Mouse (Mus musculus) CH12.LX (cell line): ENCODE data around the gene Adamts14. TPM values are rescaled to one million over a fixed set of nuclear protein-coding genes. Genes with fewer than 3 reads are reported as not detected.

Source experiments
- DNase-seq: peaks from one replicate; pipeline ENCODE4 v3.0.0-alpha.2; 2013; ENCODE audit errors: extremely low read depth
- H3K27ac ChIP-seq: 2 replicates; pipeline ENCODE4 v1.5.1; 2012; ENCODE audit warnings: low read depth, mild to moderate bottlenecking, control low read depth, moderate library complexity; ENCODE audit not compliant: insufficient read depth
- H3K27me3 ChIP-seq: replicated peaks from 2 replicates; pipeline ENCODE3; 2012; ENCODE audit warnings: inconsistent platforms
- H3K36me3 ChIP-seq, 2 experiments: replicated peaks in 1 of 2; 2 replicates each; pipeline versions ENCODE3 to v1.6.1; 2012; ENCODE audit warnings: inconsistent platforms in 1 of 2, low read length in 1 of 2, mild to moderate bottlenecking in 1 of 2, mixed read lengths in 1 of 2, moderate library complexity in 1 of 2; ENCODE audit not compliant: control insufficient read depth in 1 of 2, insufficient read depth in 1 of 2
- H3K4me1 ChIP-seq, 2 experiments: 2 replicates each; pipeline ENCODE4 v1.6.1; 2012; ENCODE audit warnings: inconsistent platforms in 1 of 2, moderate library complexity in 1 of 2; ENCODE audit not compliant: insufficient read depth in 2 of 2, control insufficient read depth in 1 of 2
- H3K4me2 ChIP-seq: 2 replicates; pipeline ENCODE4 v1.6.1; 2012; ENCODE audit warnings: low read depth, mild to moderate bottlenecking, control low read depth; ENCODE audit not compliant: poor library complexity, insufficient read depth, severe bottlenecking
- H3K4me3 ChIP-seq, 3 experiments: fragments of 150-350 bp in 1 of 3; sonication (generic) in 1 of 3; replicated peaks in 1 of 3; 2 replicates each; pipeline versions ENCODE3 to v1.5.1; 2011 to 2012; ENCODE audit warnings: low read depth in 2 of 3, low read length in 2 of 3, mild to moderate bottlenecking in 2 of 3, moderate library complexity in 2 of 3, control low read depth in 1 of 3, improper control_type of control experiment in 1 of 3, inconsistent platforms in 1 of 3, mixed read lengths in 1 of 3; ENCODE audit not compliant: poor library complexity in 1 of 3
- H3K79me2 ChIP-seq: replicated peaks from 2 replicates; pipeline ENCODE4 v1.6.1; 2012; ENCODE audit warnings: mild to moderate bottlenecking, moderate library complexity; ENCODE audit not compliant: control insufficient read depth, poor library complexity, insufficient read depth, severe bottlenecking; ENCODE audit errors: extremely low read depth
- H3K9ac ChIP-seq: 2 replicates; pipeline ENCODE4 v1.6.1; 2012; ENCODE audit warnings: low read depth, mild to moderate bottlenecking, control low read depth, moderate library complexity; ENCODE audit not compliant: insufficient read depth
- H3K9me3 ChIP-seq: replicated peaks from 2 replicates; pipeline ENCODE3; 2012; ENCODE audit warnings: low read length, inconsistent platforms, mixed read lengths
- BHLHE40 ChIP-seq: IDR thresholded peaks from 2 replicates; pipeline ENCODE4 v1.6.1; 2011; ENCODE audit warnings: mild to moderate bottlenecking, low read depth, low read length, improper control_type of control experiment
- CHD1 ChIP-seq: IDR thresholded peaks from 2 replicates; pipeline ENCODE4 v1.6.1; 2012; ENCODE audit warnings: low read depth, low read length, improper control_type of control experiment, inconsistent platforms
- EP300 ChIP-seq: IDR thresholded peaks from 2 replicates; pipeline ENCODE4 v1.6.1; 2011; ENCODE audit warnings: low read length, improper control_type of control experiment
- IRF4 ChIP-seq: IDR thresholded peaks from 2 replicates; pipeline ENCODE4 v1.6.1; 2014; ENCODE audit warnings: low read depth, mild to moderate bottlenecking, inconsistent platforms, low read length, improper control_type of control experiment
- JUN ChIP-seq: IDR thresholded peaks from 2 replicates; pipeline ENCODE4 v1.6.1; 2011; ENCODE audit warnings: low read depth, mild to moderate bottlenecking, low read length, improper control_type of control experiment, moderate library complexity; ENCODE audit not compliant: insufficient read depth
- MAX ChIP-seq: IDR thresholded peaks from 2 replicates; pipeline ENCODE4 v1.6.1; 2011; ENCODE audit warnings: low read length, improper control_type of control experiment
- MEF2A ChIP-seq: IDR thresholded peaks from 2 replicates; pipeline ENCODE4 v1.6.1; 2014; ENCODE audit warnings: low read depth, mild to moderate bottlenecking, inconsistent platforms, low read length, improper control_type of control experiment, borderline replicate concordance
- MXI1 ChIP-seq: IDR thresholded peaks from 2 replicates; pipeline ENCODE4 v1.6.1; 2011; ENCODE audit warnings: mild to moderate bottlenecking, low read depth, low read length, improper control_type of control experiment
- NELFE ChIP-seq: IDR thresholded peaks from 2 replicates; pipeline ENCODE4 v1.6.1; 2011; ENCODE audit warnings: low read depth, low read length, improper control_type of control experiment
- NRF1 ChIP-seq: IDR thresholded peaks from 2 replicates; pipeline ENCODE4 v1.6.1; 2014; ENCODE audit warnings: low read depth, mild to moderate bottlenecking, inconsistent platforms, low read length, improper control_type of control experiment, moderate library complexity
- PAX5 ChIP-seq: IDR thresholded peaks from 2 replicates; pipeline ENCODE4 v1.6.1; 2012; ENCODE audit warnings: low read length, inconsistent platforms, mixed read lengths
- POLR2AphosphoS2 ChIP-seq: IDR thresholded peaks from 2 replicates; pipeline ENCODE4 v1.6.1; 2011; ENCODE audit warnings: low read depth, low read length, improper control_type of control experiment
- RAD21 ChIP-seq: IDR thresholded peaks from 2 replicates; pipeline ENCODE4 v1.6.1; 2011; ENCODE audit warnings: low read depth, mild to moderate bottlenecking, low read length, improper control_type of control experiment, moderate library complexity
- RCOR1 ChIP-seq: conservative IDR thresholded peaks from 2 replicates; pipeline ENCODE4 v1.6.1; 2012; ENCODE audit warnings: low read depth, mild to moderate bottlenecking, inconsistent platforms, low read length, improper control_type of control experiment
- SIN3A ChIP-seq: IDR thresholded peaks from 2 replicates; pipeline ENCODE4 v1.6.1; 2012; ENCODE audit warnings: low read length, improper control_type of control experiment, inconsistent platforms
- SMC3 ChIP-seq: IDR thresholded peaks from 2 replicates; pipeline ENCODE4 v1.6.1; 2011; ENCODE audit warnings: low read depth, low read length, improper control_type of control experiment
- UBTF ChIP-seq: IDR thresholded peaks from 2 replicates; pipeline ENCODE4 v1.6.1; 2012; ENCODE audit warnings: low read depth, mild to moderate bottlenecking, inconsistent platforms, low read length, improper control_type of control experiment, moderate library complexity
- USF1 ChIP-seq: IDR thresholded peaks from 2 replicates; pipeline ENCODE4 v1.6.1; 2014; ENCODE audit warnings: low read depth, mild to moderate bottlenecking, inconsistent platforms, low read length, improper control_type of control experiment
- dilution Hi-C: fragments of 300-500 bp; cut with MboI; formaldehyde crosslinking; loops from 2 replicates; pipeline ENCODE4 v1.14.3; 2020; ENCODE audit warnings: low sequenced_read_pairs; ENCODE audit not compliant: extremely low pct_unique_long_range_greater_than_20kb, extremely low pct_ligation_motif_present
- in situ Hi-C: fragments of 300-500 bp; cut with MboI; formaldehyde crosslinking; loops from 3 replicates; pipeline ENCODE4 v1.14.3; 2019; ENCODE audit warnings: low sequenced_read_pairs, low pct_ligation_motif_present, low pct_unique_long_range_greater_than_20kb, mixed read lengths
- polyA plus RNA-seq: library from polyadenylated mRNA; unstranded; fragments of >175 nt; gene quantifications from 2 replicates; pipeline ENCODE4 v1.2.1, GENCODE M21; 2012; ENCODE audit warnings: low read depth; ENCODE audit not compliant: insufficient read length
- total RNA-seq, 2 experiments: library from RNA; depleted of rRNA; stranded (reverse); fragments of 300-350 nt in 1 of 2; fragments of >200 nt in 1 of 2; gene quantifications; 2 replicates each; pipeline ENCODE4 v1.2.3; 2012 to 2014

Adamts14 gene
- total and polyA plus RNA-seq, 3 experiments: 1.2 to 2.7 (median 2.5) TPM

DNA sequence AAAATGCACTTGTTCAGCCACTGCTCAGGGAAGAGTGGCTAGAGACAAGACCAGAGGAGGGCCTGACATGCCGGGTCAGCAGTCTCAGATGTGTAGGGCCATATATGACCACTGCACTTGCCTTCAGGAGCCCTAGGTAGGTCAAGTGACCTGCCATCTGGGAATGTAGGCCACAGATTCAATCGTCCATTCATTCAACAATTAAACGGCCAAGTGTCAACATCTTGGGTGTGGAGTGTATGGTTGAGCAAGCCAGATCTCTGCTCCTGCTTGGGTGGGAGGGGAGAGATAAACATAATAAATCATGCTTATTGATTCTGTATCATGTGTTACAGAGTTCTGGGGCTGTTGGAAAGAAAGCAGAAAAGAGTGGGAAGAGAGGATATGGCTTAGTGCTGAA, 114.6 kb downstream of the Adamts14 start:
- no peaks in the 10 kb centered on the region for H3K27me3 ChIP-seq
- H3K4me3 ChIP-seq: no peak overlapping the region
- dilution Hi-C loops: no loop called here
- no peak overlapping the region for H3K9ac ChIP-seq
- H3K36me3 ChIP-seq: no peaks in the 10 kb centered on the region
- H3K4me2 ChIP-seq: no peak overlapping the region
- no peaks in the 10 kb centered on the region for H3K9me3 ChIP-seq
- no peak for TF ChIP-seq MAX
- TF ChIP-seq PAX5: no peak
- no peak for TF ChIP-seq MEF2A
- TF ChIP-seq MXI1: no peak
- TF ChIP-seq RAD21: no peak
- TF ChIP-seq RCOR1: no peak
- no peak for TF ChIP-seq SMC3
- no peak for TF ChIP-seq UBTF
- TF ChIP-seq EP300: no peak
- no peak for TF ChIP-seq IRF4
- no peak for TF ChIP-seq NRF1
- TF ChIP-seq CHD1: no peak
- no peak for TF ChIP-seq POLR2AphosphoS2
- TF ChIP-seq, all 38 proteins: peak for 0
- no peak for DNase-seq
- Histone ChIP-seq H3K4me1 (peaks cover 20 to 27% of the 10 kb centered on the region in 2 experiments), H3K27ac (no peak overlapping the region), H3K79me2 (no peaks in the 10 kb centered on the region)
- in situ Hi-C loops: no loop called here

DNA sequence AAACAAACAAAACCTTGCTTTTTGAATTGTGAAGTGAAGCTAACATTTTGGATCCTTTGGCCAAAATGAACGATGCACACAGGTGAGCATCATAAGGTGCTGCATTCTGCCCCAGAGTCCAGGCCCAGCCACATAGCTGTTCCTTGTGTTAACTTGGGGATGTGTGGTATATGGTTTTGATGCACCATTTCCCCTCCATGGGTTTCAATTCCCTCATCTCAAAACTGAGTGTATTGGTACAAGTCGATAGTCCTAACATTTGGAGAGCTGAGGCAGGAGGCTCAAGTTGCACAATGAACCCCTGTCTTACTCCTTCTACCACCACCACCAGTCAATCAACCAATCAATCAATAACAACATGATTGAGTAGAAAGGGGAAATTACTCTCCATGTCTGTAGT, 116.8 kb downstream of the Adamts14 start:
- dilution Hi-C loops (no loop called here), in situ Hi-C loops (no loop called here)
- Histone ChIP-seq H3K4me3 (no peak overlapping the region), H3K36me3 (no peaks in the 10 kb centered on the region), H3K4me1 (peaks cover 11 to 16% of the 10 kb centered on the region in 2 experiments), H3K9me3 (no peaks in the 10 kb centered on the region), H3K27me3 (no peaks in the 10 kb centered on the region), H3K9ac (no peak overlapping the region), H3K27ac (no peak overlapping the region), H3K4me2 (no peak overlapping the region), H3K79me2 (no peaks in the 10 kb centered on the region)
- TF ChIP-seq CHD1: no peak
- no peak for TF ChIP-seq SMC3
- no peak for TF ChIP-seq BHLHE40
- TF ChIP-seq MEF2A: no peak
- no peak for DNase-seq

DNA sequence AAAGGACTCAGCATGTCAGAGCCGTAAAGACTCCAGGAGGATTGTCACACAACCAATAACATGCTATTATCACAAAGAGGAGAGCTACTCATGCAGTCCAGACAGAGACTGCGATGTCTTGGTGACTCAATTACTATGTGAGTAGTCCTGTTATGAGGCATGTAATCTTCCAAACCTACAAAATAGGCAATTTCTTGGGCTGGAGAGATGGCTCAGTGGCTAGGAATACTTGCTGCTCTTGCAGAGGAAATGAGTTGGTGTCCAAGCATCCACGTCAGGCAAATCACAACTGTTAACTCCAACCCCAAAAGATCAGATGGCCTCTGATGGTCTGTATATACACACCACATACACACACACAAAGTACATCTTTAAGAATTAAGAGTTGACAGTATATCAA, 117.6 kb downstream of the Adamts14 start:
- Histone ChIP-seq H3K36me3 (no peaks in the 10 kb centered on the region), H3K4me1 (peaks cover 5 to 12% of the 10 kb centered on the region in 2 experiments), H3K9ac (no peak overlapping the region), H3K4me3 (no peak overlapping the region), H3K27ac (no peak overlapping the region), H3K27me3 (no peaks in the 10 kb centered on the region), H3K9me3 (no peaks in the 10 kb centered on the region), H3K79me2 (no peaks in the 10 kb centered on the region), H3K4me2 (no peak overlapping the region)
- dilution Hi-C loops: no loop called here
- DNase-seq: no peak
- in situ Hi-C loops: no loop called here
- TF ChIP-seq SIN3A (no peak), NELFE (no peak), USF1 (no peak), JUN (no peak), RAD21 (no peak)
